Mouse (Mus musculus) CH12.LX (cell line): Measurements from ENCODE around the gene Zmynd8.

Source experiments
- CTCF ChIP-seq, 2 experiments: IDR thresholded peaks in 1 of 2; conservative IDR thresholded peaks in 1 of 2; 2 replicates each; pipeline ENCODE4 v1.5.1; 2011 to 2012; ENCODE audit warnings: low read depth in 2 of 2, low read length in 2 of 2, improper control_type of control experiment in 1 of 2, inconsistent platforms in 1 of 2, mild to moderate bottlenecking in 1 of 2, moderate library complexity in 1 of 2
- EP300 ChIP-seq: IDR thresholded peaks from 2 replicates; pipeline ENCODE4 v1.6.1; 2011; ENCODE audit warnings: low read length, improper control_type of control experiment
- POLR2A ChIP-seq: IDR thresholded peaks from 2 replicates; pipeline ENCODE4 v1.6.1; 2011; ENCODE audit warnings: low read depth, mild to moderate bottlenecking, improper control_type of control experiment, low read length

DNA sequence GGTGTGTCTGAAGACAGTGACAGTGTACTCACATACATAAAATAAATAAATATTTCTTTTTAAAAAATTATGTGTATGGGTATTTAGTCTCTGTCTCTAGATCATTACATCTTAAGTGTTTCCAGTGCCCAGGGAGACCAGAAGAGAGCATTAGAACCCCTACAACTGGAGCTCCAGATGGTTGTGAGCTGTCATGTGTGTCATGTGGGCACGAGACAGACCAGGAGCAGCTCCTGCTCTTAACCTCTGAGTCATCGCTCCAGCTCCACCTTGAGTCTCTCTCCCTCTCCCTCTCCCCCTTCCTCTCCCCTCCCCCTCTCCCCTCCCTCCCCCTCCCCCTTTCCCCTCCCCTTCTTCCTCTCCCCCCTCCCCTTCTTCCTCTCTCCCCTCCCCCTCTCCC lies 25.9 kb upstream of the Zmynd8 start:
- TF ChIP-seq CTCF (conservative IDR thresholded peaks at IDR 0.05 in 1 of 2, IDR thresholded peaks at IDR 0.05 in 1 of 2; ENCODE audit: low read depth in 2 of 2, low read length in 2 of 2) (peak in 1 of 2 experiments; percentile 8; a peak in 1 of 4 replicates), POLR2A (no peak), EP300 (no peak)
